Mouse (Mus musculus) cerebellum, adult 2 months (tissue): ENCODE results near the gene Slc17a9. TPM values are rescaled to one million over a fixed set of nuclear protein-coding genes. Genes with fewer than 3 reads are reported as not detected.

Experiments used
- DNase-seq, 2 experiments: peaks; one replicate each; pipeline ENCODE4 v3.0.0; 2021
- H3K27ac ChIP-seq: fragments of 200-500 bp; 2 replicates; pipeline ENCODE4 v1.5.1; 2012; ENCODE audit warnings: low read length, control low read depth, inconsistent platforms; ENCODE audit not compliant: insufficient read depth
- H3K27me3 ChIP-seq: fragments of 200-500 bp; 2 replicates; pipeline ENCODE4 v1.6.1; 2012; ENCODE audit warnings: inconsistent platforms, mild to moderate bottlenecking, low read length, moderate library complexity; ENCODE audit not compliant: control insufficient read depth, insufficient read depth
- H3K4me1 ChIP-seq: fragments of 200-500 bp; 2 replicates; pipeline ENCODE4 v1.6.1; 2011; ENCODE audit warnings: low read length; ENCODE audit not compliant: control insufficient read depth, insufficient read depth
- H3K4me3 ChIP-seq: fragments of 200-500 bp; replicated peaks from 2 replicates; pipeline ENCODE3; 2011; ENCODE audit warnings: mild to moderate bottlenecking, low read depth, low read length, control low read depth; ENCODE audit not compliant: insufficient read depth
- CTCF ChIP-seq: fragments of 200-500 bp; IDR thresholded peaks from 2 replicates; pipeline ENCODE4 v1.5.1; 2011; ENCODE audit warnings: low read depth, mild to moderate bottlenecking, control low read depth, low read length, moderate library complexity, borderline replicate concordance; ENCODE audit not compliant: insufficient read depth
- POLR2A ChIP-seq: fragments of 200-500 bp; IDR thresholded peaks from 2 replicates; pipeline ENCODE4 v1.6.1; 2011; ENCODE audit warnings: low read length, control low read depth, borderline replicate concordance; ENCODE audit not compliant: insufficient read depth
- WGBS: fragments of 180-500 bp; shearing (Covaris S2); methylation state at CpG from one replicate; pipeline ENCODE4 v1.1.7; 2018; 5-methylcytosine and 5-hydroxymethylcytosine counted together
- polyA plus RNA-seq: library from polyadenylated mRNA; depleted of rRNA; stranded (reverse); fragments of >200 nt; gene quantifications from 2 replicates; pipeline ENCODE4 v1.2.3, GENCODE M21; 2012

Gene Slc17a9
- polyA plus RNA-seq, 1 experiment, result 1.2 TPM

- TF ChIP-seq CTCF (no peak), POLR2A (no peak)
- no peaks in the 10 kb centered on the region for H3K27me3 ChIP-seq
- H3K4me1 ChIP-seq, result no peaks in the 10 kb centered on the region
- no peak overlapping the region for H3K27ac ChIP-seq
- H3K4me3 ChIP-seq, result no peak overlapping the region
- 55% methylated on average over 3 of the region's 3 CpGs for WGBS
- DNase-seq, result no peak
These were observed 6.0 kb downstream of the Slc17a9 start for GRCm38 (mm10) chr2:180731036-180731435.

DNA sequence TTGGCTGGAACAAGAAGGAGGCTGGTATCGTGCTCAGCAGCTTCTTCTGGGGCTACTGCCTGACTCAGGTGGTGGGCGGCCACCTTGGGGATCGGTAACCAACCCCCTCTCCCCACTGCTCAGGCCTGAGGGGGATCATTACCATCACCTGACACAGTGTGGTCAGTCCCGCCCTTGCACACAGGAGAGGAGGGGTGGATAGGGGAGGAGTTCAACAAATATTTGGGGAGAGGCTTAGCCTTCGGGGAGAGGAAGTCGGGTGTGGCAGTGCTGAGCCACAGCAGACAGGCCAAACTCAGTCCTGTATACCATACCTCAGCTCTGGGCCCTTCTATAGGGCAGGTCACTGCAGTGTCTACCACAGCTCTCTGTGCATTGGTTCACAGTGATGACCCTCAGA is 6.9 kb downstream of the Slc17a9 start:
- DNase-seq, result no peak
- Histone ChIP-seq H3K27ac (no peak overlapping the region), H3K27me3 (no peaks in the 10 kb centered on the region), H3K4me3 (no peak overlapping the region), H3K4me1 (no peaks in the 10 kb centered on the region)
- WGBS, result 74% methylated on average over 6 of the region's 6 CpGs
- TF ChIP-seq CTCF (no peak), POLR2A (no peak)

DNA sequence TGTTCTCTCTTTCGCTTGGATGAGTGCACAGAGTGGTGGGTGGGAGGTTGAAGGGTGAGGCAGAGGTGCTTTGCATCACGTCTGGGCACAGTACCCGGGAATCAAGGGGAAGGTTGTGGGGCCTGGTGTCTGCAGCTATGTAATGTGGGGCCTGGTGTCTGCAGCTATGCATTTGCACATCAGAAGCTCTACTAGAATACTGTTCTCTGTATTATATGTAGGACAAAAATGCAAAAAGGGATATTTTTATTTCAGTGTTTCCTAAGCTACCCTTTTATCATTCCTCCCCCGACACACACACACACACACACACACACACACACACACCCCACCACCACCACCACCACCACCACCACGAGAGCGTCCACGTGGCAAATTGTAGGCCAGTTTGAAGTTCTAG is 10.2 kb downstream of the Slc17a9 start:
- DNase-seq, result no peak
- H3K27me3 ChIP-seq, result no peaks in the 10 kb centered on the region
- TF ChIP-seq POLR2A (no peak), CTCF (no peak)
- H3K27ac ChIP-seq, result no peak overlapping the region
- H3K4me3 ChIP-seq, result no peak overlapping the region
- H3K4me1 ChIP-seq, result no peaks in the 10 kb centered on the region
- 76% methylated on average over 7 of the region's 7 CpGs for WGBS

GRCm38 (mm10) chr2:180737984-180738383 is 12.9 kb downstream of the Slc17a9 start:
- TF ChIP-seq POLR2A (no peak), CTCF (no peak)
- Histone ChIP-seq H3K27me3 (no peaks in the 10 kb centered on the region), H3K27ac (no peak overlapping the region), H3K4me3 (no peak overlapping the region), H3K4me1 (no peaks in the 10 kb centered on the region)
- DNase-seq, result no peak
- WGBS, result 63% methylated on average over 2 of the region's 2 CpGs

- DNase-seq, result no peak
- no peak for TF ChIP-seq POLR2A
- no peak for TF ChIP-seq CTCF
- 40% methylated on average over 3 of the region's 3 CpGs for whole genome bisulfite sequencing
- no peak overlapping the region for H3K4me3 ChIP-seq
- no peaks in the 10 kb centered on the region for H3K4me1 ChIP-seq
- H3K27ac ChIP-seq, result no peak overlapping the region
- H3K27me3 ChIP-seq, result no peaks in the 10 kb centered on the region
These were observed 15.3 kb downstream of the Slc17a9 start for GRCm38 (mm10) chr2:180740349-180740748.

GRCm38 (mm10) chr2:180741421-180741820 is 16.4 kb downstream of the Slc17a9 start:
- no peak for DNase-seq
- Histone ChIP-seq H3K27me3 (no peaks in the 10 kb centered on the region), H3K4me3 (no peak overlapping the region), H3K27ac (no peak overlapping the region), H3K4me1 (no peaks in the 10 kb centered on the region)
- TF ChIP-seq CTCF (no peak), POLR2A (no peak)
- WGBS, result 76% methylated on average over 7 of the region's 7 CpGs

DNA sequence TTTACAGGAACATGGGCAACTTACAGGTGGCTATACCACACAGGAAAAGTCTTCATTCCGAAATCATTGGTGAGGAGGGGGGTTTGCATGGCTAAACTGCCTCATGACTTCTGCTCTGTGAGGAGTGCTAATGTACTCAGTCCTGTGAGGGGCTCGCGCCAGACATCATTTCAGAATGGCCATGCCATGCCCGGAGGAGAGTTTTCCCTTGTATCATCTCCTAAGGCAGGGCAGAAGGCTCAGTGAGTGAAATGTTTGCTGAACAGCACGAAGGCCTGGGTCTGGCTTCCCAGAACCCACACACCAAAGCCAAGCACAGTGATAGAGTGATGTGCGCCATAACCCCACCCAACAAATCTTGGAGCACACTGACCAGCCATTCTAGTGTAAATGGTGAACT is 17.8 kb downstream of the Slc17a9 start:
- Histone ChIP-seq H3K27me3 (no peaks in the 10 kb centered on the region), H3K4me3 (no peak overlapping the region), H3K27ac (no peak overlapping the region), H3K4me1 (no peaks in the 10 kb centered on the region)
- no peak for TF ChIP-seq POLR2A
- no peak for TF ChIP-seq CTCF
- no peak for DNase-seq
- WGBS, result 79% methylated on average over 6 of the region's 6 CpGs

- H3K4me3 ChIP-seq, result no peak overlapping the region
- TF ChIP-seq POLR2A (no peak), CTCF (no peak)
- WGBS, result 91% methylated on average over 2 of the region's 2 CpGs
- no peaks in the 10 kb centered on the region for H3K27me3 ChIP-seq
- no peaks in the 10 kb centered on the region for H3K4me1 ChIP-seq
- no peak overlapping the region for H3K27ac ChIP-seq
- DNase-seq, result no peak
These were observed 18.3 kb downstream of the Slc17a9 start for GRCm38 (mm10) chr2:180743321-180743720.
